Mouse (Mus musculus) regulatory T cell (primary cell): ENCODE measurements around the gene Inpp5k.

Experiments used
- in situ Hi-C: fragments of 300-600 bp; cut with MboI, MseI; formaldehyde crosslinking; loops from one replicate; pipeline ENCODE4 v1.15.1; 2025; ENCODE audit warnings: high pct_unique_total_duplicates

The Inpp5k gene

GRCm38 (mm10) chr11:75653781-75654470 lies 23.1 kb downstream of the Inpp5k start:
- in situ Hi-C loops: no loop called here

GRCm38 (mm10) chr11:75654471-75655390 lies 23.9 kb downstream of the Inpp5k start:
- in situ Hi-C loops: no loop called here

GRCm38 (mm10) chr11:75655621-75656545 lies 25.1 kb downstream of the Inpp5k start:
- in situ Hi-C loops: no loop called here

- in situ Hi-C loops: no loop called here
Measured at GRCm38 (mm10) chr11:75656621-75657590, 26.1 kb downstream of the Inpp5k start.

- in situ Hi-C loops: no loop called here
Measured at GRCm38 (mm10) chr11:75657841-75658240, 27.1 kb downstream of the Inpp5k start.

- in situ Hi-C loops: no loop called here
Measured at GRCm38 (mm10) chr11:75658311-75658710, 27.5 kb downstream of the Inpp5k start.

GRCm38 (mm10) chr11:75658996-75659750 lies 28.4 kb downstream of the Inpp5k start:
- in situ Hi-C loops: no loop called here

- in situ Hi-C loops: no loop called here
Measured at GRCm38 (mm10) chr11:75660081-75660590, 29.3 kb downstream of the Inpp5k start.

- in situ Hi-C loops: no loop called here
Measured at GRCm38 (mm10) chr11:75660941-75661800, 30.4 kb downstream of the Inpp5k start.

- in situ Hi-C loops: no loop called here
Measured at GRCm38 (mm10) chr11:75662131-75662530, 31.3 kb downstream of the Inpp5k start.

- in situ Hi-C loops: no loop called here
Measured at GRCm38 (mm10) chr11:75666296-75666695, 35.5 kb downstream of the Inpp5k start.

- in situ Hi-C loops: no loop called here
Measured at GRCm38 (mm10) chr11:75668621-75669020, 37.8 kb downstream of the Inpp5k start.

GRCm38 (mm10) chr11:75669176-75669852 lies 38.5 kb downstream of the Inpp5k start:
- in situ Hi-C loops: no loop called here

- in situ Hi-C loops: loop anchor here (10.0 kb wide), 1 partner anchor 1155 kb away; no protein-coding TSS in a partner anchor
Measured at GRCm38 (mm10) chr11:75669853-75670200, 39.0 kb downstream of the Inpp5k start.

GRCm38 (mm10) chr11:75671426-75672180 lies 40.8 kb downstream of the Inpp5k start:
- in situ Hi-C loops: loop anchor here (10.0 kb wide), 1 partner anchor 1157 kb away; no protein-coding TSS in a partner anchor

GRCm38 (mm10) chr11:75673411-75673810 lies 42.6 kb downstream of the Inpp5k start:
- in situ Hi-C loops: loop anchor here (10.0 kb wide), 1 partner anchor 1159 kb away; no protein-coding TSS in a partner anchor

GRCm38 (mm10) chr11:75674875-75675274 lies 44.1 kb downstream of the Inpp5k start:
- in situ Hi-C loops: loop anchor here (10.0 kb wide), 1 partner anchor 1160 kb away; no protein-coding TSS in a partner anchor
